In genomic region chr14:99159940-99160339, GRCm38 (mm10) we compare ENCODE assay signal across 22 mouse cellular contexts.
DNase-seq lines count a peak whose midpoint lies in the region; ATAC-seq and TF ChIP-seq lines count a peak whose summit lies in the region.
"Had no signal": no experiment of that assay in that cellular context is flagged by ENCODE, and none has a peak within 500 bp of the region (broad histone marks: within the 10 kb centered on the region; RNA-seq: fewer than 3 reads in every experiment).

No protein-coding gene starts in this region.

- 0 out of 2 replicates have a peak, but pooled peaks cover 5% of the 10 kb centered on the region for H3K36me3 ChIP-seq in forebrain, embryonic 16.5 days (ENCODE audit: control insufficient read depth, insufficient read depth)
- peaks cover 12% of the 10 kb centered on the region; the same call in 1 of the 2 replicates for H3K36me3 ChIP-seq in forebrain, embryonic 12.5 days (replicated peaks)
- H3K36me3 ChIP-seq in hindbrain, postnatal 0 days (ENCODE audit: insufficient read depth, low read length), result peaks cover 14% of the 10 kb centered on the region; the same call in 1 of the 2 replicates
- H3K36me3 ChIP-seq in midbrain, postnatal 0 days (ENCODE audit: insufficient read depth, low read length), result no peaks in the 10 kb centered on the region; the same call in 1 of the 2 replicates

- no peak overlapping the region for H3K4me2 ChIP-seq in forebrain, embryonic 16.5 days (ENCODE audit: low read length)
- no peak overlapping the region for H3K4me2 ChIP-seq in forebrain, embryonic 12.5 days
- H3K4me2 ChIP-seq in hindbrain, postnatal 0 days (ENCODE audit: low read depth, low read length), result no peak overlapping the region
- H3K4me2 ChIP-seq in midbrain, postnatal 0 days (ENCODE audit: low read depth, low read length, poor library complexity, severe bottlenecking), result no peak overlapping the region
- H3K4me2 ChIP-seq: forebrain, embryonic 13.5 days; heart, embryonic 11.5 days; stomach, embryonic 15.5 days had no signal

- H3K27me3 ChIP-seq in forebrain, embryonic 16.5 days (replicated peaks; ENCODE audit: control insufficient read depth, insufficient read depth, low read length), result no peaks in the 10 kb centered on the region
- no peaks in the 10 kb centered on the region for H3K27me3 ChIP-seq in forebrain, embryonic 12.5 days
- H3K27me3 ChIP-seq in hindbrain, postnatal 0 days (ENCODE audit: insufficient read depth, low read length), result no peaks in the 10 kb centered on the region
- no peaks in the 10 kb centered on the region for H3K27me3 ChIP-seq in midbrain, postnatal 0 days (ENCODE audit: insufficient read depth, low read length)
- H3K27me3 ChIP-seq: forebrain, embryonic 13.5 days; stomach, embryonic 15.5 days had no signal

- H3K9ac ChIP-seq in forebrain, embryonic 16.5 days (replicated peaks; ENCODE audit: low read depth, low read length), result no peak overlapping the region
- no peak overlapping the region for H3K9ac ChIP-seq in forebrain, embryonic 12.5 days
- H3K9ac ChIP-seq in hindbrain, postnatal 0 days (replicated peaks; ENCODE audit: low read length), result no peak overlapping the region
- H3K9ac ChIP-seq in midbrain, postnatal 0 days (replicated peaks; ENCODE audit: low read length, poor library complexity, severe bottlenecking), result no peak overlapping the region
- H3K9ac ChIP-seq: forebrain, embryonic 13.5 days; liver, embryonic 14.5 days; stomach, embryonic 15.5 days had no signal

- H3K4me1 ChIP-seq in forebrain, embryonic 16.5 days (replicated peaks; ENCODE audit: control insufficient read depth, insufficient read depth, low read length), result no peaks in the 10 kb centered on the region
- H3K4me1 ChIP-seq in forebrain, embryonic 12.5 days, result no peaks in the 10 kb centered on the region
- no peaks in the 10 kb centered on the region for H3K4me1 ChIP-seq in lung, adult 2 months (ENCODE audit: control insufficient read depth, insufficient read depth, low read length)
- H3K4me1 ChIP-seq in hindbrain, postnatal 0 days (ENCODE audit: insufficient read depth, low read length), result no peaks in the 10 kb centered on the region
- no peaks in the 10 kb centered on the region for H3K4me1 ChIP-seq in midbrain, postnatal 0 days (ENCODE audit: insufficient read depth, low read length)
- H3K4me1 ChIP-seq: forebrain, embryonic 13.5 days; stomach, embryonic 15.5 days had no signal

- TF ChIP-seq POLR2A in lung, adult 2 months (IDR thresholded peaks at IDR 0.05; ENCODE audit: borderline replicate concordance, extremely low read depth, low read depth, low read length), result no peak

- 0 out of 2 replicates have a peak, but pooled peaks have one; percentile 33 for ATAC-seq in forebrain, embryonic 16.5 days
- no peak for ATAC-seq in forebrain, embryonic 12.5 days (ENCODE audit: low FRiP score)
- peak; percentile 76; the same call in 1 of the 2 replicates for ATAC-seq in hindbrain, postnatal 0 days
- ATAC-seq in midbrain, postnatal 0 days (ENCODE audit: low FRiP score), result peak; percentile 56; the same call in 1 of the 2 replicates
- ATAC-seq: activated CD4-positive, CD25-positive, alpha-beta regulatory T cell, adult 4 months; forebrain, embryonic 13.5 days had no signal

- TF ChIP-seq CTCF in lung, adult 2 months (IDR thresholded peaks at IDR 0.05; ENCODE audit: insufficient read depth, low read length), result no peak
- no peak for TF ChIP-seq CTCF in hindbrain, postnatal 0 days (IDR thresholded peaks at IDR 0.05; ENCODE audit: low read depth)
- TF ChIP-seq CTCF in midbrain, postnatal 0 days (IDR thresholded peaks at IDR 0.05), result no peak

- 70% methylated on average over 6 of the region's 6 CpGs for WGBS in forebrain, embryonic 16.5 days
- WGBS in forebrain, embryonic 12.5 days, result 81% methylated on average over 6 of the region's 6 CpGs
- 72% methylated on average over 6 of the region's 6 CpGs for WGBS in lung, adult 2 months
- 49% methylated on average over 6 of the region's 6 CpGs for WGBS in hindbrain, postnatal 0 days
- WGBS in midbrain, postnatal 0 days, result 43% methylated on average over 6 of the region's 6 CpGs

- peak; percentile 12 for DNase-seq in lung, postnatal 25 days (ENCODE audit: low spot score)
- DNase-seq in lung, adult 2 months, result no peak
- DNase-seq in hindbrain, postnatal 0 days (ENCODE audit: low spot score), result peak; percentile 29
- peak; percentile 22 for DNase-seq in midbrain, postnatal 0 days (ENCODE audit: low spot score)
- DNase-seq in urinary bladder, adult 18-20 months (ENCODE audit: low spot score in 2 of 2), result no peak
- DNase-seq in gastrocnemius, postnatal 4 days (ENCODE audit: low spot score in 2 of 2), result no peak
- DNase-seq: adrenal gland, postnatal 14 days; cerebellum, adult 11-12 months; cerebellum, postnatal 25 days; kidney, adult 9 months; kidney, postnatal 25 days; retina, postnatal 1 day; thymus, adult 18-20 months had no signal

- H3K27ac ChIP-seq in forebrain, embryonic 16.5 days (ENCODE audit: low read length), result no peak overlapping the region
- H3K27ac ChIP-seq in forebrain, embryonic 12.5 days, result no peak overlapping the region
- H3K27ac ChIP-seq in hindbrain, postnatal 0 days, result no peak overlapping the region
- no peak overlapping the region for H3K27ac ChIP-seq in midbrain, postnatal 0 days (ENCODE audit: low read depth, low read length)
- H3K27ac ChIP-seq: forebrain, embryonic 13.5 days; liver, embryonic 14.5 days; macrophage; stomach, embryonic 15.5 days had no signal

- H3K4me3 ChIP-seq in forebrain, embryonic 16.5 days (replicated peaks; ENCODE audit: low read length), result no peak overlapping the region
- H3K4me3 ChIP-seq in forebrain, embryonic 12.5 days (replicated peaks), result no peak overlapping the region
- no peak overlapping the region for H3K4me3 ChIP-seq in lung, adult 2 months (replicated peaks; ENCODE audit: extremely low read depth, low read depth, low read length)
- no peak overlapping the region for H3K4me3 ChIP-seq in hindbrain, postnatal 0 days (ENCODE audit: low read length)
- no peak overlapping the region for H3K4me3 ChIP-seq in midbrain, postnatal 0 days (ENCODE audit: low read depth, low read length)
- H3K4me3 ChIP-seq: forebrain, embryonic 13.5 days; stomach, embryonic 15.5 days had no signal

- H3K9me3 ChIP-seq in forebrain, embryonic 16.5 days (ENCODE audit: control insufficient read depth, low read length), result no peaks in the 10 kb centered on the region
- H3K9me3 ChIP-seq in forebrain, embryonic 12.5 days, result no peaks in the 10 kb centered on the region
- H3K9me3 ChIP-seq in hindbrain, postnatal 0 days (ENCODE audit: low read length), result no peaks in the 10 kb centered on the region
- no peaks in the 10 kb centered on the region for H3K9me3 ChIP-seq in midbrain, postnatal 0 days (ENCODE audit: low read length)
- H3K9me3 ChIP-seq: forebrain, embryonic 13.5 days; G1E; stomach, embryonic 15.5 days had no signal

Comparison
In these comparisons a context has a peak if more than half of its experiments do, and no peak if none do; other contexts are left out.
1. DNase-seq: peak in lung, postnatal 25 days (single experiment), hindbrain, postnatal 0 days (single experiment) and midbrain, postnatal 0 days (single experiment); none in lung, adult 2 months (single experiment), urinary bladder, adult 18-20 months (0 of 2) and gastrocnemius, postnatal 4 days (0 of 2).